In genomic region chr2:70929714-70930113, GRCm38 (mm10) we compare ENCODE assay signal across 27 mouse cellular contexts.
DNase-seq lines count a peak whose midpoint lies in the region; ATAC-seq and TF ChIP-seq lines count a peak whose summit lies in the region.
"Had no signal": no experiment of that assay in that cellular context is flagged by ENCODE, and none has a peak within 500 bp of the region (broad histone marks: within the 10 kb centered on the region; RNA-seq: fewer than 3 reads in every experiment).

No protein-coding gene starts in this region.

- 46% methylated on average over 11 of the region's 11 CpGs for WGBS in embryonic facial prominence, embryonic 13.5 days
- 84% methylated on average over 11 of the region's 11 CpGs for WGBS in embryonic facial prominence, embryonic 10.5 days

- no peak for DNase-seq in embryonic facial prominence, embryonic 10.5 days (ENCODE audit: low spot score)
- peak; percentile 35 for DNase-seq in naive thymus-derived CD4-positive, alpha-beta T cell, adult 2 months (ENCODE audit: low read depth)
- DNase-seq in thymus, postnatal 10 days (ENCODE audit: low spot score in 2 of 2), result peak; percentile 23 to 25
- DNase-seq in right cerebral cortex, postnatal 25 days, result no peak
- DNase-seq in left cerebral cortex, adult 2 months (ENCODE audit: extremely low spot score in 1 of 2, low spot score in 2 of 2), result no peak
- DNase-seq in adrenal gland, postnatal 36 days, result no peak
- DNase-seq: adrenal gland, adult 8-10 months; cerebellum, adult 11 months; cerebellum, adult 9-11 months; gastrocnemius, postnatal 25 days; heart, adult 11 months; heart, postnatal 10 days; kidney, adult 18-20 months; kidney, postnatal 25 days; right cerebral cortex, adult 18-20 months; right cerebral cortex, postnatal 4 days had no signal

- peaks cover 7% of the 10 kb centered on the region; the same call in 1 of the 2 replicates for H3K4me1 ChIP-seq in embryonic facial prominence, embryonic 13.5 days
- H3K4me1 ChIP-seq in embryonic facial prominence, embryonic 10.5 days, result no peaks in the 10 kb centered on the region
- H3K4me1 ChIP-seq: heart, embryonic 13.5 days; kidney, embryonic 15.5 days; limb, embryonic 13.5 days; lung, embryonic 15.5 days; midbrain, embryonic 10.5 days; midbrain, embryonic 15.5 days had no signal

- no peak overlapping the region for H3K9ac ChIP-seq in embryonic facial prominence, embryonic 13.5 days
- H3K9ac ChIP-seq: heart, embryonic 13.5 days; hindbrain, embryonic 14.5 days; kidney, embryonic 15.5 days; limb, embryonic 13.5 days; lung, embryonic 15.5 days; midbrain, embryonic 15.5 days had no signal

- ATAC-seq in embryonic facial prominence, embryonic 13.5 days (ENCODE audit: insufficient number of reproducible peaks, insufficient read depth, low FRiP score, low TSS enrichment, low read depth), result no peak
- ATAC-seq: forebrain, embryonic 14.5 days; inflammation-experienced regulatory T-cells, adult 6 months; midbrain, embryonic 15.5 days had no signal

- H3K36me3 ChIP-seq in embryonic facial prominence, embryonic 13.5 days, result no peaks in the 10 kb centered on the region
- H3K36me3 ChIP-seq in embryonic facial prominence, embryonic 10.5 days (replicated peaks), result no peaks in the 10 kb centered on the region
- H3K36me3 ChIP-seq: heart, embryonic 13.5 days; kidney, embryonic 15.5 days; limb, embryonic 13.5 days; lung, embryonic 15.5 days; midbrain, embryonic 10.5 days; midbrain, embryonic 15.5 days had no signal

- H3K9me3 ChIP-seq in embryonic facial prominence, embryonic 13.5 days, result no peaks in the 10 kb centered on the region
- no peaks in the 10 kb centered on the region for H3K9me3 ChIP-seq in embryonic facial prominence, embryonic 10.5 days
- H3K9me3 ChIP-seq: heart, embryonic 13.5 days; kidney, embryonic 15.5 days; limb, embryonic 13.5 days; lung, embryonic 15.5 days; midbrain, embryonic 10.5 days; midbrain, embryonic 15.5 days had no signal

- no peaks in the 10 kb centered on the region for H3K27me3 ChIP-seq in embryonic facial prominence, embryonic 13.5 days
- H3K27me3 ChIP-seq in embryonic facial prominence, embryonic 10.5 days (replicated peaks; ENCODE audit: low read depth, poor library complexity, severe bottlenecking), result no peaks in the 10 kb centered on the region
- H3K27me3 ChIP-seq: heart, embryonic 13.5 days; kidney, embryonic 15.5 days; limb, embryonic 13.5 days; lung, embryonic 15.5 days; midbrain, embryonic 15.5 days had no signal

- intact Hi-C loops in left cerebral cortex, adult 2 months (cut with DNase I), result no loop called here

- H3K4me2 ChIP-seq in embryonic facial prominence, embryonic 13.5 days, result no peak overlapping the region
- H3K4me2 ChIP-seq: heart, embryonic 13.5 days; hindbrain, embryonic 14.5 days; kidney, embryonic 15.5 days; limb, embryonic 13.5 days; liver, embryonic 11.5 days; lung, embryonic 15.5 days; midbrain, embryonic 15.5 days had no signal

- no peak for TF ChIP-seq CTCF in left cerebral cortex, adult 2 months (IDR thresholded peaks at IDR 0.05)

- no peak overlapping the region for H3K4me3 ChIP-seq in embryonic facial prominence, embryonic 13.5 days
- H3K4me3 ChIP-seq in embryonic facial prominence, embryonic 10.5 days, result no peak overlapping the region
- H3K4me3 ChIP-seq in left cerebral cortex, adult 2 months, result no peak overlapping the region
- H3K4me3 ChIP-seq: heart, embryonic 13.5 days; kidney, embryonic 15.5 days; limb, embryonic 13.5 days; lung, embryonic 15.5 days; midbrain, embryonic 10.5 days; midbrain, embryonic 15.5 days had no signal

- peak overlapping the region; percentile 48; the same call in 1 of the 2 replicates for H3K27ac ChIP-seq in embryonic facial prominence, embryonic 13.5 days
- no peak overlapping the region for H3K27ac ChIP-seq in embryonic facial prominence, embryonic 10.5 days (replicated peaks)
- H3K27ac ChIP-seq in left cerebral cortex, adult 2 months, result no peak overlapping the region
- H3K27ac ChIP-seq: heart, embryonic 13.5 days; hindbrain, embryonic 14.5 days; kidney, embryonic 15.5 days; limb, embryonic 13.5 days; lung, embryonic 15.5 days; midbrain, embryonic 10.5 days; midbrain, embryonic 15.5 days had no signal

Comparison
In these comparisons a context has a peak if more than half of its experiments do, and no peak if none do; other contexts are left out.
1. DNase-seq: peak in naive thymus-derived CD4-positive, alpha-beta T cell, adult 2 months (single experiment) and thymus, postnatal 10 days (2 of 2); none in embryonic facial prominence, embryonic 10.5 days (single experiment), right cerebral cortex, postnatal 25 days (single experiment), left cerebral cortex, adult 2 months (0 of 2) and adrenal gland, postnatal 36 days (0 of 2).